Mouse (Mus musculus): ENCODE measurements around the gene Ttc22. TPM values are rescaled to one million over a fixed set of nuclear protein-coding genes. Genes with fewer than 3 reads are reported as not detected.

Ttc22 gene
- 0.26 and 0.74 TPM in 2 replicates for polyA plus RNA-seq (2012; rRNA removed)

DNA sequence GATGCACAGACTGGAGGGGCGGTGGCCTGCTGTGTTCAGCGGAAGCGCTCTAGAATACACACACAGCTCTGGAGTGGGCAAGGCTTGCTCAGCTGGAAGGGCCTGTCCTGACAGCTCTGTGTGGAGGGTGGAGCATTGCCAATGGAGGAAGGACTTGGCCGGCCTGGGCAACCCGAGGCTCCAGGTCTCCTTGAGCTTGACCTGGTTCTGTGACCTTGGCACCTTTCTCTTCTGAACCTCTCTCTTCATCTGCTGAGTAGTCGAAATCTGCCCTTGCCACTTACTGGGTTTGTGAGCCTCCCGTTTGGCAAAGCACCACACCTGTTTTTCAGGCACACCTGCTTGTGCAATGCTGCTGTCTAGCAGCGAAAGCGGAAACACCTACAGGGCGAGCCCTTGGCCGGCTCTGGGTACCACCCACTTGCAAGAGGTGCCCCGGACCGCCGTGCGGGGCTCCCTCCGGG lies at the start of gene Ttc22:
Gene Ttc22, plus strand, starts transcription at position 403 of the 464 bp plus-strand sequence.
- Histone ChIP-seq H3K27me3 (ENCODE audit: control insufficient read depth, insufficient read depth, low read length) (no peaks in the 10 kb centered on the region; the same call in 1 of the 2 replicates), H3K4me1 (ENCODE audit: control insufficient read depth, insufficient read depth, low read length) (0 out of 2 replicates have a peak, but pooled peaks cover 7% of the 10 kb centered on the region), H3K27ac (ENCODE audit: insufficient read depth, low read length) (no peak within 1 kb of the TSS), H3K4me3 (replicated peaks; ENCODE audit: insufficient read depth, low read depth, low read length) (no peak within 1 kb of the TSS)
- no peak for DNase-seq
- no peak for TF ChIP-seq POLR2A (IDR thresholded peaks at IDR 0.05; ENCODE audit: borderline replicate concordance, insufficient read depth, low read length)
- no peak for TF ChIP-seq CTCF (IDR thresholded peaks at IDR 0.05; ENCODE audit: borderline replicate concordance, insufficient read depth, low read depth, low read length)
- 11% methylated on average over 16 of the region's 16 CpGs for WGBS

GRCm38 (mm10) chr4:106575022-106575421 lies 47.2 kb upstream of the Ttc22 start:
- Histone ChIP-seq H3K4me1 (ENCODE audit: control insufficient read depth, insufficient read depth, low read length) (peaks cover 4% of the 10 kb centered on the region; the same call in 1 of the 2 replicates), H3K27ac (ENCODE audit: insufficient read depth, low read length) (no peak overlapping the region), H3K4me3 (replicated peaks; ENCODE audit: insufficient read depth, low read depth, low read length) (no peak overlapping the region), H3K27me3 (ENCODE audit: control insufficient read depth, insufficient read depth, low read length) (no peaks in the 10 kb centered on the region)
- no peak for TF ChIP-seq POLR2A (IDR thresholded peaks at IDR 0.05; ENCODE audit: borderline replicate concordance, insufficient read depth, low read length)
- no peak for TF ChIP-seq CTCF (IDR thresholded peaks at IDR 0.05; ENCODE audit: borderline replicate concordance, insufficient read depth, low read depth, low read length)
- WGBS: 58% methylated on average over 8 of the region's 8 CpGs
- no peak for DNase-seq

GRCm38 (mm10) chr4:106577511-106577910 lies 44.7 kb upstream of the Ttc22 start:
- TF ChIP-seq CTCF (IDR thresholded peaks at IDR 0.05; ENCODE audit: borderline replicate concordance, insufficient read depth, low read depth, low read length): no peak
- TF ChIP-seq POLR2A (IDR thresholded peaks at IDR 0.05; ENCODE audit: borderline replicate concordance, insufficient read depth, low read length): no peak
- H3K4me3 ChIP-seq (replicated peaks; ENCODE audit: insufficient read depth, low read depth, low read length): no peak overlapping the region

DNA sequence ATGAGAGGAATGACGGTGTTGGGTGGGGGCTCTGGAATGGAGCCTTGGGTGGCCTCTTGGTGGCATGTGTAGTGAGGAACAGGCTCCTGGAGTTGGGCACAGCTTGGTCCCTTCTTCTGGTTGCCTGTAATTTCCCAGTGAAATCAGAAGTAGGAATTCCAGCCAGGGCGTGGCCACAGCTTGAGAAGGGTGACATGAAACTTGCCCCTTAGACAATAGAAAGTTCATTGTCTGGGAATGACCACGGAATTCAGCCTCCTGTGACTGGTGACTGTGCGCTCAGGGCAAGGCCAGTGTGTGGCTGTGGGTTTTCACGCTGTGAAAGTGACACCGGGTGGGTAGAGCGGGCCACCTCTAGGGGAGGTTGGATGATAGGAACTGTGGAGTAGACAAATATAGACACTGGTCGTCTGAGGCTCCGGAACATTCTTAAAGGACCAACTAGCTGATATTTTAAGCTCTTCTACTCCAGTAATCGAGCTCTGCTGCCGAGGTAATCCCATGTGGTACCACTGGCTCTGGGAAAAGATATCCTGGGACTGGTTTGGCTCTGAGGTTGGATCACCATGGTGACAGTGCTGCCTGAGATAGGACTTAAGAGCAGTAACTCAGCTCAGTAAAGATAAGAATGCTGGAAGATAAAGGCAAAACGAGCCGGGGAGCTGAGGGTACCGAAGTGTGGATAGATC lies 40.9 kb upstream of the Ttc22 start:
- Histone ChIP-seq H3K4me3 (replicated peaks; ENCODE audit: insufficient read depth, low read depth, low read length) (no peak overlapping the region), H3K27ac (ENCODE audit: insufficient read depth, low read length) (no peak overlapping the region)
- no peak for DNase-seq

More at GRCm38 (mm10) chr4:106577511-106577910, 44.7 kb upstream of the Ttc22 start:
- DNase-seq: no peak
- Histone ChIP-seq H3K27ac (ENCODE audit: insufficient read depth, low read length) (no peak overlapping the region), H3K27me3 (ENCODE audit: control insufficient read depth, insufficient read depth, low read length) (no peaks in the 10 kb centered on the region), H3K4me1 (ENCODE audit: control insufficient read depth, insufficient read depth, low read length) (peaks cover 4% of the 10 kb centered on the region; the same call in 1 of the 2 replicates)
- 26% methylated on average over 7 of the region's 7 CpGs for WGBS

GRCm38 (mm10) chr4:106581865-106582204 lies 40.4 kb upstream of the Ttc22 start:
- Histone ChIP-seq H3K27me3 (ENCODE audit: control insufficient read depth, insufficient read depth, low read length) (no peaks in the 10 kb centered on the region), H3K27ac (ENCODE audit: insufficient read depth, low read length) (no peak overlapping the region), H3K4me1 (ENCODE audit: control insufficient read depth, insufficient read depth, low read length) (peaks cover 4% of the 10 kb centered on the region; the same call in 1 of the 2 replicates), H3K4me3 (replicated peaks; ENCODE audit: insufficient read depth, low read depth, low read length) (no peak overlapping the region)
- 92% methylated on average over 15 of the region's 15 CpGs for WGBS
- TF ChIP-seq POLR2A (IDR thresholded peaks at IDR 0.05; ENCODE audit: borderline replicate concordance, insufficient read depth, low read length) (no peak), CTCF (IDR thresholded peaks at IDR 0.05; ENCODE audit: borderline replicate concordance, insufficient read depth, low read depth, low read length) (no peak)
- no peak for DNase-seq

More for the DNA sequence above, 40.9 kb upstream of the Ttc22 start:
- Histone ChIP-seq H3K4me1 (ENCODE audit: control insufficient read depth, insufficient read depth, low read length) (peaks cover 4% of the 10 kb centered on the region; the same call in 1 of the 2 replicates), H3K27me3 (ENCODE audit: control insufficient read depth, insufficient read depth, low read length) (no peaks in the 10 kb centered on the region)
- WGBS: 79% methylated on average over 14 of the region's 14 CpGs
- no peak for TF ChIP-seq CTCF (IDR thresholded peaks at IDR 0.05; ENCODE audit: borderline replicate concordance, insufficient read depth, low read depth, low read length)
- TF ChIP-seq POLR2A (IDR thresholded peaks at IDR 0.05; ENCODE audit: borderline replicate concordance, insufficient read depth, low read length): no peak

- Histone ChIP-seq H3K4me1 (ENCODE audit: control insufficient read depth, insufficient read depth, low read length) (peaks cover under 1% of the 10 kb centered on the region; the same call in 1 of the 2 replicates), H3K27ac (ENCODE audit: insufficient read depth, low read length) (no peak overlapping the region), H3K27me3 (ENCODE audit: control insufficient read depth, insufficient read depth, low read length) (no peaks in the 10 kb centered on the region), H3K4me3 (replicated peaks; ENCODE audit: insufficient read depth, low read depth, low read length) (no peak overlapping the region)
- WGBS: 90% methylated on average over 12 of the region's 12 CpGs
- no peak for DNase-seq
- TF ChIP-seq CTCF (IDR thresholded peaks at IDR 0.05; ENCODE audit: borderline replicate concordance, insufficient read depth, low read depth, low read length): no peak
These were observed 39.6 kb upstream of the Ttc22 start for GRCm38 (mm10) chr4:106582428-106583153.

DNA sequence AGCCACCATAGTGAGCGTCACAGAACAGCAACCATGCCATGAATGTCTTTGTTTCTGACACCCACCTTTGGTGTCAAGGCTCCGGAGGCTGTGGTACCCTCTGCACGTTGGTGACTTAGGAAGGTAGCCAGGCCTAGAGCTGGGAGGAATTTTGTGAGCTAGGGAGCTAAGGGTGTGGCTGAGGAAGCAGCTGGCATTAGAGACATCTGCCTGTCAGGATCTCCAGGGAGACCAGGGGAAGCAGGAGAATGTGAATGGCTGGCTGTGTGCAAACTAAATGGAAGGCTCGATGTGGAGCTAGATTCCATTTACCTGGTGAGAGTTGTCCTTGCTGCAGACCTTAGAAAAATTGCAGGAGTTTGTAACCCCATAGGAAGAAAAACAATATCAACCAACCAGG lies 37.6 kb upstream of the Ttc22 start:
- Histone ChIP-seq H3K4me1 (ENCODE audit: control insufficient read depth, insufficient read depth, low read length) (no peaks in the 10 kb centered on the region), H3K27me3 (ENCODE audit: control insufficient read depth, insufficient read depth, low read length) (no peaks in the 10 kb centered on the region), H3K4me3 (replicated peaks; ENCODE audit: insufficient read depth, low read depth, low read length) (no peak overlapping the region), H3K27ac (ENCODE audit: insufficient read depth, low read length) (no peak overlapping the region)
- DNase-seq: no peak
- no peak for TF ChIP-seq CTCF (IDR thresholded peaks at IDR 0.05; ENCODE audit: borderline replicate concordance, insufficient read depth, low read depth, low read length)
- TF ChIP-seq POLR2A (IDR thresholded peaks at IDR 0.05; ENCODE audit: borderline replicate concordance, insufficient read depth, low read length): no peak
- WGBS: 68% methylated on average over 4 of the region's 4 CpGs
